Mouse (Mus musculus): ENCODE data around the gene Chic2. TPM values are rescaled to one million over a fixed set of nuclear protein-coding genes. Genes with fewer than 3 reads are reported as not detected.

The Chic2 gene
- polyA plus RNA-seq, 1 experiment from 2014 or later: 30.2 TPM

DNA sequence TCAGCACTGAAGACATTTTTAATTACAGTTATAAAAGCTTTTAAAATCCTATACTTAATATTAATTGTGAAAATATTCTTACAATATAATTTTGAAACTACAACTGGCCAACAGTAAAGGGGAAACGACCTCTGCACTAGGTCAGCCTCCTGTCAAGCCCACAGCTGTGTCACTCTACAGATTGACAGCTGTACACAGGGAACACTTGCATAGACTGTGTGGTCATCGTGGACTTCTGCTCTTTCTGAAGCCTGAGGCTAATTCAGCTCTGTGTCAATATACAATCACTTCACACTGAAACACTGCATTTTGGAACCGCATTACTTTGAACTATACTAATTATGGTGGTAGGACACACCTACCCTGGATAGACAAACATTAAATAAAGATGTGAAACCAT lies 39.8 kb downstream of the Chic2 start:
- Histone ChIP-seq H3K27me3 (replicated peaks) (no peaks in the 10 kb centered on the region), H3K4me3 (replicated peaks) (no peak overlapping the region), H3K9ac (replicated peaks) (no peak overlapping the region), H3K9me3 (replicated peaks) (no peaks in the 10 kb centered on the region), H3K27ac (replicated peaks) (no peak overlapping the region), H3K36me3 (0 out of 2 replicates have a peak, but pooled peaks cover 14% of the 10 kb centered on the region), H3K4me1 (no peaks in the 10 kb centered on the region), H3K4me2 (no peak overlapping the region)
- 72% methylated on average over 3 of the region's 3 CpGs for WGBS
- no peak for ATAC-seq (ENCODE audit: low FRiP score)

DNA sequence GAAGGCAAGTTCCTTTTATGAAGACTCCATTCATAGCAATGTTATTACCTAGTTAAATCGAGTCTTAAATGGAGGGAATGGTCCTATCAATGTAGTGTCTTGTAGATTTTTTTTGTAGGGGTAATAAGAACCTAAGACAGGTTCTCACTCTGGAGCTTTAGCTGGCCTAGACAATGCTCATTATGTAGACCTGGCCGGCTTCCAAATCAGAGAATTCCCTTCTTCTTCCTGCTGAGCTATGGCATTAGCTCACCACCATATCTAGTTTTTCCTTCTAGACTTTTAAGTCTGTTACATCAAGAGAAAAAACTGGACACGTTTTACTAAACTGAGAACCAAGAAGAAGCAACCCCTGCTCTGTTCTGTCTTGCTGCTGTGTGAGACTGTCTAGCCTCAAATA lies 42.5 kb downstream of the Chic2 start:
- no peaks in the 10 kb centered on the region for H3K27me3 ChIP-seq (replicated peaks)
- 83% methylated on average over 3 of the region's 3 CpGs for WGBS

DNA sequence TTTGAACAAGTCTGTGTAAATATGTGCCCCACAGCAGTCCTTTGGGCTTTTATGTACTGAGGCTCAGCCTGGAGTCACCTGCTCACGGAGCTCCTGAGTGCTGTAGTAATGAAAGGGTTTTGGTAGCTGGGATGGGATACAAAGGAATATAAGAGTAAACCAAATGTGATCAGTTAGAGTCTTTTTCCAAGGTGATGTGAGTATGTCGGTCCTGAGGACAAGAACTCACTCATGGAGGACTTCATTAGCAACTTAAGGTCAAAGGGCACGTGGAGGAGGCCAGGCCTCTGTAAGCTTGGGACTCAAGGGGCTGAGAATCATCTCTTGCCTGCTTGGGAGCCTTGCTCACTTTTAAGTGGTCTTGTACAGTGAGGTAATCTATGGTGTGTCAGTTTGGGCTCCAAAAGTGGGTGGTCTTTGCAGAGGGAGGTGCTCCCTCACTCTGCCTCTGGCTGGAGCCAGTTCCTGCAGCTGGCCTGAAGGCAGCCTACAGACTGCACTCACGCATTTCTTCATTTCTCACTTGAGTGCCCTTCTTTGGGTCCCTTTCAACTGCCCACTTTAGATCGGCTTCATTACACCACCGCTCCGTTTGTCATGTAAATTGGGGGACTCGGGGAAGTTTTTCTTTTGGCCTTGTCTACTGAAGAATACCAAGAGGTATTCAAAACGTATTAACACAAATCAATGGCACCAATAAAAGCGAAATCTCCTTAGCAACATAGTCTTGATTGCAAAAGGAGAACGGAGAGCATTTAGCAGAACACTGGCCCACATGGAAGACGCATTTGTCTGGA lies 45.7 kb downstream of the Chic2 start:
- Histone ChIP-seq H3K27me3 (replicated peaks) (no peaks in the 10 kb centered on the region), H3K9ac (replicated peaks) (no peak overlapping the region), H3K4me3 (replicated peaks) (no peak overlapping the region), H3K9me3 (replicated peaks) (no peaks in the 10 kb centered on the region), H3K36me3 (peaks cover 22% of the 10 kb centered on the region), H3K27ac (replicated peaks) (no peak overlapping the region), H3K4me2 (no peak overlapping the region), H3K4me1 (peaks cover 8% of the 10 kb centered on the region; the same call in 1 of the 2 replicates)
- peak; percentile 85 for ATAC-seq (ENCODE audit: low FRiP score)
- whole genome bisulfite sequencing: 16% methylated on average over 12 of the region's 12 CpGs

More for the DNA sequence above, 42.5 kb downstream of the Chic2 start:
- Histone ChIP-seq H3K4me2 (no peak overlapping the region), H3K9me3 (replicated peaks) (no peaks in the 10 kb centered on the region), H3K27ac (replicated peaks) (no peak overlapping the region), H3K4me3 (replicated peaks) (no peak overlapping the region), H3K4me1 (no peaks in the 10 kb centered on the region), H3K36me3 (0 out of 2 replicates have a peak, but pooled peaks cover 13% of the 10 kb centered on the region), H3K9ac (replicated peaks) (no peak overlapping the region)
- no peak for ATAC-seq (ENCODE audit: low FRiP score)

DNA sequence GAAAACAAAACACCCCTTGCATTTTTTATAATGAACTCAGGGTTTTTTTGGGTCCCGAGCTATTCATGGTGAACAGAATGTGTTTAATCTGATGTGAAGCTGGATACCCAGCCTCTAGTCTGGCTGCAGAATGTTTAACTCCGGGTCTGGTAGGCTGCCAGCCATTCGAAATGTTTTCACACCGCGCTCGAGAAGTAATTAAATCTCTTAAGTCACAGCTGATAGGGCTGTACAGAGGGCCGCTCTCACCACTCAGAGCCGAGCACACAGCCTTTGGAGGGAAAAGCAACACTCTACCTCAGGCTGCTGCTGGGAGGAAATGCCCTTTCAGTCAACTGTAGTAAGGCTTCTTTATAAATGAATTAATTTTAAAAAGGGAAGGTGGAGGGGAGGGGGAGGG lies 49.6 kb downstream of the Chic2 start:
- H3K27ac ChIP-seq (replicated peaks): no peak overlapping the region
- peak; percentile 31; the same call in 1 of the 2 replicates for ATAC-seq (ENCODE audit: low FRiP score)
- WGBS: 39% methylated on average over 8 of the region's 8 CpGs

DNA sequence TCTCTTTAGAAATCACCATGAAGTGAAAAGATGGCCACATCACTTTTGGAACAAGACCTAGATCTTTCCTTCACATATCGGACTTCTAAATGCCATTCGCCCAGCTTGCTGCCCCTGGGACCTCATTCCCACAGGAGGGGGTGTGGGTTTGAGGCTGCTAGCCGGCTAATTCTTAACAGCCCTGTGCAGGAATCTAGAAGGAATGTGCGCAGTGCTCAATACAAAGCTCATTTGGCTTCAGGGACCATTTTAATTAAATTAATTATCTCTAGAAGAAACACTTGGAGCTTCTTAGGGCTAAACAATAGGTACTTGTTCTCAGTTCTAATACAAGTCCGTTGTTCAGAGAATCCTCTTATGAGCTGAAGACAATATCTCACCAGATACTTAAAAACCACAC lies 60.5 kb downstream of the Chic2 start:
- WGBS: 36% methylated on average over 5 of the region's 5 CpGs
- no peaks in the 10 kb centered on the region for H3K9me3 ChIP-seq (replicated peaks)
- H3K36me3 ChIP-seq: no peaks in the 10 kb centered on the region
- H3K4me1 ChIP-seq: peaks cover 11% of the 10 kb centered on the region; the same call in 1 of the 2 replicates
- no peak overlapping the region for H3K9ac ChIP-seq (replicated peaks)
- no peak overlapping the region for H3K4me2 ChIP-seq
- no peak overlapping the region for H3K4me3 ChIP-seq (replicated peaks)
- no peak overlapping the region for H3K27ac ChIP-seq (replicated peaks)
- no peak for ATAC-seq (ENCODE audit: low FRiP score)
- peaks cover 6% of the 10 kb centered on the region; the same call in 1 of the 2 replicates for H3K27me3 ChIP-seq (replicated peaks)

More for the DNA sequence above, 49.6 kb downstream of the Chic2 start:
- Histone ChIP-seq H3K4me3 (replicated peaks) (no peak overlapping the region), H3K9ac (replicated peaks) (no peak overlapping the region), H3K4me2 (no peak overlapping the region), H3K36me3 (peaks cover 18% of the 10 kb centered on the region), H3K9me3 (replicated peaks) (0 out of 2 replicates have a peak, but pooled peaks cover 5% of the 10 kb centered on the region), H3K27me3 (replicated peaks) (no peaks in the 10 kb centered on the region), H3K4me1 (peaks cover 8% of the 10 kb centered on the region; the same call in 1 of the 2 replicates)

DNA sequence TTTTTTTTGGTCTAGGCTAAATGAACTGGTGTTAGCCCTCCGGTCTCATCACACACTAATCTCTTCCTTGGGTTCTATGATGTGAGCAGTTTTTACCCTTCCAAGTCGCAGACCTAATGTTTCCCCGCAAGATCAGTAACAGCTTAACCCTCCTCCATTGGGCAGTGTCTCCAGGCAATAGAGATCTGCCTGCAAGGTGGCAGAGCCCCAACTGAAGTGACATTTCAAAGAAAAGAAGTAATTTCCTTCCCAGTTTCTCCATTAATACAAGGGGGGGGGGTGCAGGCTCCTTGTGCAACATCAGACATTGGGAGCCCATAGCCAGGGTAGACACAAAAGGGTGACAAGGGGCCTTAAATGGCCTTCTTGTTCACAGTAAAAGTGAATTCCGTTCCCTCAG lies 64.0 kb downstream of the Chic2 start:
- H3K27ac ChIP-seq (replicated peaks): no peak overlapping the region
- H3K27me3 ChIP-seq (replicated peaks): peaks cover 17% of the 10 kb centered on the region; the same call in 1 of the 2 replicates
- H3K4me3 ChIP-seq (replicated peaks): no peak overlapping the region
- no peak overlapping the region for H3K4me2 ChIP-seq
- no peak for ATAC-seq (ENCODE audit: low FRiP score)
- H3K36me3 ChIP-seq: no peaks in the 10 kb centered on the region
- 43% methylated on average over 4 of the region's 4 CpGs for WGBS
- H3K4me1 ChIP-seq: peaks cover 11% of the 10 kb centered on the region; the same call in 1 of the 2 replicates
- no peaks in the 10 kb centered on the region for H3K9me3 ChIP-seq (replicated peaks)
- H3K9ac ChIP-seq (replicated peaks): no peak overlapping the region

DNA sequence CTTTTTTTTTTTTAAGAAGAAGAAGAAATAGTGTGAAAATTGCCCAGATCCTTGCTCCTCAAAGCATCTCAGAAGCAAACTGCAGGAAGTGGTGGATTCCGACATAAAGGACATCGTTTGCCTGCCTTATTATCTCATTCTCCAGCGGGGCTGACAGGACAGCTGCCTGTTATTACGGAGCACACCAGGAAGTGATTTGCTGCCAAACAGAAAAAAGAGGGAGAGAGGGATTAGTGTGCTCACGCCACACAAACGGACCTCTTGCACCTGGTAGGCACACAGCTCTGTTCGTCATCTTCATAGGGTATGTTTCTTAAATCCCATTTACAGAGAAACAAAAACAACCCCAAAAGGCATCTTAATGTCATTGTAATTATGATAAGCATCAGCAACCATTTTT lies 64.4 kb downstream of the Chic2 start:
- H3K27ac ChIP-seq (replicated peaks): no peak overlapping the region
- H3K9me3 ChIP-seq (replicated peaks): no peaks in the 10 kb centered on the region
- no peak overlapping the region for H3K9ac ChIP-seq (replicated peaks)
- H3K4me3 ChIP-seq (replicated peaks): no peak overlapping the region
- no peak for ATAC-seq (ENCODE audit: low FRiP score)
- no peak overlapping the region for H3K4me2 ChIP-seq
- WGBS: 9% methylated on average over 7 of the region's 7 CpGs
- H3K27me3 ChIP-seq (replicated peaks): peaks cover 15% of the 10 kb centered on the region
- H3K4me1 ChIP-seq: peaks cover 12% of the 10 kb centered on the region
- no peaks in the 10 kb centered on the region for H3K36me3 ChIP-seq

DNA sequence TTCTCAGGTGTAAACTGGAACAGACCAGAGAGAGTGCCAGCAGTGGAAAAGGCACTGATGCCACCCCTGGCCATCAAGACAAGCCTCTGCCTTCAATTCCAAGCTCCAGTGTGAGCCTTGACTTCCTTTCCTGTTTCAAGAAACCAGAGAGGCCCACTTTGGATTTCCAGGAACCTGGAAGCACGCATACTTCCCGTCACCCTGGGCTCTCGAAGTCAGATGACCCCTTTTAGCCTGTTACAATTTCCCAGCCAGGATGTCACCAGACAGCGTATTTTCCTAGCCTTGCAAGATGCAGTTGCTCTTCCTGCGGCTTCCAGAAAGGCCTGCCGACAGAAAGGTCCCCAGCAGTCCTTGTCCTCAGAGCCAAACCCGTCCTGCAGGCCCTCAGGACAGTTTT lies 65.0 kb downstream of the Chic2 start:
- Histone ChIP-seq H3K27me3 (replicated peaks) (peaks cover 14% of the 10 kb centered on the region), H3K27ac (replicated peaks) (no peak overlapping the region), H3K4me3 (replicated peaks) (no peak overlapping the region), H3K4me2 (no peak overlapping the region), H3K4me1 (peaks cover 17% of the 10 kb centered on the region), H3K9ac (replicated peaks) (no peak overlapping the region), H3K9me3 (replicated peaks) (no peaks in the 10 kb centered on the region), H3K36me3 (no peaks in the 10 kb centered on the region)
- ATAC-seq (ENCODE audit: low FRiP score): no peak
- 42% methylated on average over 7 of the region's 7 CpGs for WGBS

DNA sequence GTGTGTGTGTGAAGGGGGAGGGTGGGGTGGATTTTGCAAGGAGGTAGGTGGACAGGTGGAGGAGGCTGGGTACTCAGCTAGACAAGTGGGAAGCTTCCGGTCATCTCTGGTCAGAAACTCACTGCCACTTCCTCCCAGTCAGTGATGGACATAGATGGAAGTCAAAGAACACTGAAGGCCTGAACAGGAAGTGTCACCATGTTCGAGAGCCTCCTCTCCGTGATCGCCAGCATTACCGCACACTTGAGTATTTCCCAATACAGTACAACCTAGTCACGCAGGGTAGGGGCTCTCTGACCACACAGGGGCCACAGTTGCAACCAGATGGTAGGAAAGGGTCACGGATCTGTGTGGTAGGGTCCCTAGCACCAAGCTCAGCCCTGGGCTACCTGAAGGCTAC lies 69.1 kb downstream of the Chic2 start:
- Histone ChIP-seq H3K4me3 (replicated peaks) (no peak overlapping the region), H3K4me2 (no peak overlapping the region), H3K27ac (replicated peaks) (no peak overlapping the region), H3K9me3 (replicated peaks) (no peaks in the 10 kb centered on the region), H3K36me3 (no peaks in the 10 kb centered on the region), H3K27me3 (replicated peaks) (peaks cover 25% of the 10 kb centered on the region), H3K9ac (replicated peaks) (no peak overlapping the region), H3K4me1 (peaks cover 20% of the 10 kb centered on the region)
- WGBS: 88% methylated on average over 7 of the region's 7 CpGs
- no peak for ATAC-seq (ENCODE audit: low FRiP score)

DNA sequence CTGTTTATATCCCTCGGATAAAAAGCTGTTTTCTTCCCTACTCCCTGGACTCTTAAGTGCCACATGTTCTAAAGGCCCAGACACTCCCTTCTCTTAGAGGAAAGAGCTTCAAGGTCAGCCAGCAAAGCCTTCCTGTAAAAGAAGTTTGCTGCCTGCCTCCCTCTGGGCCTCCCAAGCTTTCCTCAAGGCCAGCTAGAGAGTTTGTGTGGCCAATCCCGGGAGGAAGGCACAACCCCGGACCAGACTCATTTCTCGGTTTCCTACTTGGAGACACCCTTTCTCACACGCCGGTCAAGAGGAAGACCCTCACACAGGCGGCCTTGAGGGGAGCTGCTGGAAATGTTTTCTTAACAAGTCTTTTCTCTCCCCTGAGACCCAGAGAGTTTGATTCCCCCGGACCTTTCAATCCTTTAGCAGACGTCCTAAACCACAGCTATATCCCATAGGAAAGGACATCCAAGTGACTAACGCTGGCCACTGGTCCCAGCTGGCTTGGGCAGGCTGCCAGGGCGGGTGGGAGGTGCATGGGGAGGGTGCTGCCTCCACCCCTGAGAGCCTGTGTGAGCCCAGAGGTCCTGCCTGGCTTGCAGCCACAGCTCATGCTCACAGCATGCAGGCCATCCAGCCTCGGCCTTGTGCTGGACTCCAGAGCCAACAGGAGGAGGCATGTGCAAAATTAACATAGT lies 69.7 kb downstream of the Chic2 start:
- ATAC-seq (ENCODE audit: low FRiP score): peak; percentile 45; the same call in 1 of the 2 replicates
- no peak overlapping the region for H3K4me3 ChIP-seq (replicated peaks)
- 54% methylated on average over 12 of the region's 12 CpGs for WGBS
- peaks cover 25% of the 10 kb centered on the region for H3K27me3 ChIP-seq (replicated peaks)
- no peak overlapping the region for H3K27ac ChIP-seq (replicated peaks)
- no peaks in the 10 kb centered on the region for H3K36me3 ChIP-seq
- H3K4me1 ChIP-seq: peaks cover 17% of the 10 kb centered on the region
- H3K9me3 ChIP-seq (replicated peaks): no peaks in the 10 kb centered on the region
- H3K4me2 ChIP-seq: no peak overlapping the region
- no peak overlapping the region for H3K9ac ChIP-seq (replicated peaks)

DNA sequence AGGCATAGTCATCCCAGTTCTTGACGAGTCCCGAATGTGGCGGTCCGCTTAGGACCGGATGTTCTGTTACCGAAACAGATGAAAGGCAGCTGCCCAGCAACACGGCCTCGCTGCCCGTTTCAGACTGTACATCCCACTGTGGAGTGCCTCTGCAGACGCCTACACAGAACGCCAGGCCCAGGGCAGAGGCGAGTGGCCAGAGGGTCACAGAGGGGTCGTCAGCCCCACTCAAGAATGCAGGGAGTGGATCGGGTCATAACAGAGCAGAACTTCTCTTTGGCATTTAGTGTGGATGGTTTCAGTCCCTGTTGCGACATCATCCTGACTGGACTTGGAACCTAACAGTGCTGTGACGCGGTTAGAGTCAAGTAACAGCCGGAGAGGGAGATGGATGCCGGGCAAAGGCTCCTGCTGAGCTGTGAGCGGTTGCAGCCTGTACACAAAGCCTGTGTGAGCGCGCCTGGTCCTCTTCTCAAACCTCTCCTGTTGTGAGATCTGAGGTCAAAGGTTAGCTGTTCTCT lies 70.5 kb downstream of the Chic2 start:
- Histone ChIP-seq H3K4me3 (replicated peaks) (no peak overlapping the region), H3K27me3 (replicated peaks) (peaks cover 25% of the 10 kb centered on the region), H3K4me1 (peaks cover 12% of the 10 kb centered on the region), H3K9me3 (replicated peaks) (no peaks in the 10 kb centered on the region), H3K4me2 (no peak overlapping the region), H3K36me3 (no peaks in the 10 kb centered on the region), H3K27ac (replicated peaks) (no peak overlapping the region), H3K9ac (replicated peaks) (no peak overlapping the region)
- 0 out of 2 replicates have a peak, but pooled peaks have one; percentile 35 for ATAC-seq (ENCODE audit: low FRiP score)
- 49% methylated on average over 22 of the region's 22 CpGs for WGBS

Data from neural tube, embryonic 15.5 days (tissue).